Mouse (Mus musculus) erythroid progenitor cell, adult 5-6 weeks (primary cell): ENCODE measurements around the gene Mat2a. TPM values are rescaled to one million over a fixed set of nuclear protein-coding genes. Genes with fewer than 3 reads are reported as not detected.
A peak's percentile ranks its signal among the peaks of the same experiment; 100 is the strongest.
"Not testable (repeated sequence)": the region's sequence is repeated elsewhere in the genome, so short reads cannot be mapped to it uniquely, and the experiment has no call there.

Experiments
- ATAC-seq: replicated peaks from 2 replicates; pipeline ENCODE4 v1.8.0; 2016; ENCODE audit warnings: moderate number of reproducible peaks, mild to moderate bottlenecking, moderate TSS enrichment, inconsistent platforms; ENCODE audit not compliant: poor library complexity, low FRiP score, severe bottlenecking
- total RNA-seq, 2 experiments: library from RNA; stranded (forward) in 1 of 2; stranded (reverse) in 1 of 2; fragments of 150-400 nt in 1 of 2; fragments of 186-747, 209-891 nt in 1 of 2; gene quantifications; 2 replicates each; pipeline versions ENCODE4 v1.2.3 to v1.2.4; 2015 to 2017; ENCODE audit warnings: low replicate concordance in 2 of 2

Mat2a gene
- total RNA-seq, 2 experiments from 2014 or later: 107 to 345 TPM

DNA sequence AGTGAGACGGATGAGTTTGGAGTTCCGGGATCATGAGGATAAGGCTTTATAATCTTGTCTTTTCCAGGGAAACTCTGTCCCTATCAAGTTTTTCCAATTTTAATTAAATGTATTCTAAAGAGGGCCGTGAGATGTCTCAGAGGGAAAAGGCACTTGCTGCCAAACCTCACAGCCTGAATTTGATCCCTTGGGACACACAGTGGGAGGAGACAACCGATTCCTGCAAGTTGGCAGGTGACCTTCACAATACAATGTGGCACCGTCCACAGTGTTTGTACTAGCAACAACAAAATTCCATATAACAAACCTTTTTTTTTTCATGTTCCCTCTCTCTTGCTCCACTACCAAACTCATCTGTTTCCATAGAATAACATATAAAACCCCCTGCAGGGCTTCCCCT, 19.6 kb upstream of the Mat2a start:
- no peak for ATAC-seq

DNA sequence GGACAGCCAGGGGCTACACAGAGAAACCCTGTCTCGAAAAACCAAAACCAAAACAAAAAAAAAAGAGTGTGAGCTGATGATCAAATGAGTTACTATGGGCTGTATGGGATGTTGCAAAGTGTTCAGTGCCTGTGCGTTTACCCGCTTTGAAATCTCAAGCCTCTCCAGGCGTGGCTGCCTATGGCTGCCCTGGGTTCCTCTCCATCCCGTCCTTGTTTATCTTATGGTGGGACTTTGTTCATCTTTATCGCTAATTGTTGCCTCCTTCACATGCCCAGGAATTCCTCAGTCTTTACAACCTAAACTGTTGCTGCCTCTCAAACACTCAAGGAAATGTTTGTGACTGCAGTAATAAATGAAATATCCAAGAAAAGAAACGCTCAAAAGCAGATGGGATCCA, 19.1 kb upstream of the Mat2a start:
- no peak for ATAC-seq

DNA sequence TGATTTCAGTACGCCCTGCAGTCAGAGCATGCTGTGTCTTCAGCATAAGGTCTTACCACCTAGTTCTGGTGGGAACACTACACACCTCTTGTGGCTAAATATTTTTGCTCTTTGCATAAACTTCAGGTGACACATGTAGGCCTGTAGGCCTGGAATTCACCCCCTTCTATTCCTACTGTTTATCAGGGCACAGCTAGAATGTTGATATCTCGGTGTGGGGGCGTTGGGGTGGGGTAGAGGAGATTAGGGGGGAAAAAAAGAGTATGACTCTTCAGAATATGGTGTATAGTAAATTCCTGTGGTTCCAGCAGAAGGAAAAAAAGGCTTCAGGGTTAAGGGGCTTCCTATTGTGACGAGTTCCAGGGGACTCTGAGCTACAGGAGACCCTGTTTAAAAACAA, 17.2 kb upstream of the Mat2a start:
- ATAC-seq: no peak

DNA sequence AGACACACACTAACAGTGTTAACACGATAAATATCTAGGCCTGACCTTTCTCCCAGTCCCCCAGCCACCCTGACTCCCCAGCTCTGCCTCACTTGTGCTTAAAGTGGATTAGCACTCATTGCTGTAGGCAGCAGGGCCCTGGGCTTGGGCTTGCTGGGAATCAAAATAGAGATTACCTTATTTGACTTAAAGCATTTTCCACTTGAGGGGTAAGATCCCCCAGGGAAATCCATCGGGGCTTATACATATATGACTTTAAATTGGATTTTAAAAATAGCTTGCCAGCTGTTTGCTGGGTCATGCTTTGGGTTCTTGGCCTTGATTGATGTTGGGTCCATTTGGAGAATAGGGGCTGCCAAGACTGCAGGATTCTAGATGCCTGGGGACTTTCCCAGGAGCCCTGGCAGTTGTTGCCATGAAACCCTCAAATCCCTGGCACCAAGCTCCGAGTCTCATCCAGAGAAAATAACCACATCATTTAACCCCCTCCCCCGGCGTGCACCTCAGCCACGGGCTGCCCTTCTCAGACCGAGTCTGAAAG, 15.5 kb upstream of the Mat2a start:
- 0 out of 2 replicates have a peak, but pooled peaks have one; percentile 20 for ATAC-seq

DNA sequence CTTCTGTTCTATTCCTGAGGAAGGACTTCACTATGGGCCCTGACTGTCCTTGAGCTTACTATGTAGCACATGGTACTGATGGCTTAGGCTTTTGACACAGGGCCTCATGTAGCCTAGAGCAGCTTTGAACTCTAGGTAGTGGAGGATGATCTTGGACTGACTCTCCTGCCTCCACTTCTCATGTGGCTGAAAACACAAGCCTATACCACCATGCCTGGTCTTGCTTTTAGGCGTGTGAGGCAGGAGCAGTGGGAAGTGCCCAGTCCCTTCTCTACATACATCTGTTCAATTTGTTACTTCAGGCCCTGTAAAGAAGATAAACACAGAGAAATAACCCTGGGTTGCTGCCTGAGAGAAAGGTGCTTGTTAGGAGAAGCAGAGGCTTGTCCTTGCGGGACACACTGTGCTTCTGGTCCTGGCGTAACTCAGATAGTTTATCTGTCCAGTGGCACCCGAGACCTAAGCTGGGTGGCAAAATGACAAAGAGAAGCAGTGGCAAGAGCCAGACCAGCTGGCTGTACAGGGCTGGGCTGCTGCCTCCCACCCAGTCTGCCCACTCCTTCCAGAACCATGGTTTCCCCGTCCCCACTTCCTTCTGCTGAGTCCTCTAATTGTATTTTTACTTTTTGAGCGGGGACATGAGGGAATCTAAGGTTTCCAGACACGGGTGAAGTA, 14.9 kb upstream of the Mat2a start:
- peak; percentile 91 for ATAC-seq

DNA sequence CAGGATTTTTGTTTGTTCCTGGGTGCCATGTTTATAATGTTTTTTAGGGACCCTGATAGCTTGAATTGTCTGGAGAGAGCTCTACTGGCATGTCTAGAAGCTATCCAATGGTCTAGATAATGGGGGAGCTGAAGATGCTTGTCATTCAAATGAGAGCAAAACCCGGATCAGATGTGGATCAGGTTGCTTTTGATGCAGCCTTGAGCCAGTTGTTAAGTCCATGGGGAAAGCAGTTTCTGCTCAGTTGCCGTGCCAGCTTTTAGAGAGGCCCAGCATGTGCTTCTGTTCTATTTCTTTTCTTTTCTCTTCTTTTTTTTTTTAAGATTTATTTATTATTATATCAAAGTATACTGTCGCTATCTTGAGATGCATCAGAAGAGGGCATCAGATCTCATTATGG, 14.2 kb upstream of the Mat2a start:
- no peak for ATAC-seq

DNA sequence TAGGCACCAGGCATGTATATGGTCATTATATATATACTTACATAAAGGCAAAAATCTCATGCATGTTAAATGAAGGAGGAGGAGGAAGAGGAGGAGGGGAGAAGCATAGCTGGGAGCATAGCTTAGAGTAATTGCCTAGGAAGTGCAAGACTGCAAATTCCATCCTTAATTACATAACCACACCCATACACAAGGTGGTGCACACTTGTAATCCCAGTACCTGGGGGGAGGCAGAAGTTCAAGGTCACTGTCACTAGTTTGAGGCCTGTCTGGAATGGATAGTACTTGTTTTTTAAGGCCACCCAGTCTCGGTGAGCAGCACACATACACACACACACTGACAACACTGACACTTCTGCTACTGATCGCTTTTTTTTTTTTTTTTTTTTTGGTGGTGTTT, 13.0 kb upstream of the Mat2a start:
- no peak for ATAC-seq

DNA sequence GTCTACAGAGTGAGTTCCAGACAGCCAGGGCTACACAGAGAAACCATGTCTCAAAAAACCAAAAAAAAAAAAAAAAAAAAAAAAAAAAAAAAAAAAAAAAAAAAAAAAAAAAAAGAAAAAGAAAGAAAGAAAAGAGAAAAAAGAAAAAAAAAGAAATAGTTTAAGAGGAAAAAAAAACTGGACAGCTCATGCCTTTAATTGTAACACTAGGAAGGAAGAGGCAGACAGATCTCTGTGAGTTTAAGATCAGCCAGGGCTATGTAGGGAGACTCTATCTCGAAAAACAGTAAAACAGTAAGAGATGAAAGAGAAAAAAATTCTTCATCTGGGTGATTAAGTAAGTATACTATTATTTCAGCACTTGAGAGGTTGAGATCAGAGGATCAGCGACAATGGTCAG, 12.4 kb upstream of the Mat2a start:
- ATAC-seq: not testable (repeated sequence)

DNA sequence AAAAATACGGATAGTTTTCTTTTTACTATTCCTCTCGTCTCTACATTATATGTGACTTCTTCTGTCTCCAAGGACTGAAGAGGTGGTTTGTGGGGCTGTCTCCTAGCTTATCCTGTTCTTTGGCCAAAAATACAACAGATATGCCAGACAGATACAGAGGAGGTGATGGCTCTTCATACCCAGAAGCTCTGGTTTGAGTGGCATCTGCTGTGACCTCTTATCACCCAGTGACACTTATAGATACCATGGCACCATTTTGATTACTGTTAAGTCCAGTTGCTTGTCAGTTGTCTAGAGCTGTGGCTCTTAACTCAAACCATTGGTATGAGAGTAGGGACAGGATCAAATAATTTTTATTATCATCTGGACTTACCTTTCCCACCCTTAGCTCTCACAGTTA, 8.1 kb upstream of the Mat2a start:
- ATAC-seq: no peak

DNA sequence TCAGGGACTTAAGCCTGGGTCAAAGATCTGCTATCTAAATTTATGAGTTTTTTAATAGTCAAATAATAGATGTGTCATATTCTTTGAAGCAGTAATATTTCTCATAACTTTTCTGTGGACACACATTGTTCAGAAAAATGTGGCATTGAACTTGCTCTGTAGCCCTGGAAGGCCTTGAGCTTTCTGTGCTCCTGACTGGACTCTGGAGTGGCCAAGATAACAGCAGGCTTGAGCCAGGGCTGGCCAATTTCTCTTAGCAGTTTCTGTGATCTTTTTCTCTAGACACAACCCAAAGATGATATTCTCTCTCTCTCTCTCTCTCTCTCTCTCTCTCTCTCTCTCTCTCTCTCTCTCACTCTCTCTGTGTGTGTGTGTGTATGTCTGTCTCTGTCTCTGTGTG, 5.7 kb upstream of the Mat2a start:
- no peak for ATAC-seq

DNA sequence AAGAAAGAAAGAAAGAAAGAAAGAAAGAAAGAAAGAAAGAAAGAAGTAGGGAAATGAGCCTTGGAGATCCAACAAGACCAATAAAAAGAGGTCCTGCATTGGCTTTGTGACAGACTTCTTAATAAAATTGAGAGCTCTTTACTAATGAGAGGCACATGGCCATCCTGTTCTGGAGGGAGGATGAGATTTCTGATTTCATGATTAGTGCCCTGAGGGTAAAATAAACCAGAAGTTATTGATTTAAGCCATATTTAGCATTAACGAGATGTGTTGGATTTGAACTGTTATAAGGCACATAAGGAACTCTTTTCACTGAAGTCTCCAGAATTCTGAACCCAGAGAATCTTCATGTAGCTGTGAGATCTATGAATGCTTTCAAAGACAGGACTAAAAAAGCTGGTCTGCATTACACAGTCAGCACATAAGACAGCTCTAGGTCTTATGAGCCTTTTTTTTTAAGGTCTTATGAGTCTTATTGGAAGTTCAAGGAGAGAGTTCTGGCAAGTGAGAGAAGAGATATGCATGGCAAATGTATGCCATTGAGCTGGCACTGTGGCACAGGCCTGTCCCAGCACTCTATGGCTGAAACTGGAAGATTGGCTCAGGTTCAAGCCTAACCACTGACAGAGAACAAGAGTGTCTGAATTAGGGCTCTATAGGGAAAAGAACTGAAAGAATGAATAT, 3.7 kb upstream of the Mat2a start:
- no peak for ATAC-seq

DNA sequence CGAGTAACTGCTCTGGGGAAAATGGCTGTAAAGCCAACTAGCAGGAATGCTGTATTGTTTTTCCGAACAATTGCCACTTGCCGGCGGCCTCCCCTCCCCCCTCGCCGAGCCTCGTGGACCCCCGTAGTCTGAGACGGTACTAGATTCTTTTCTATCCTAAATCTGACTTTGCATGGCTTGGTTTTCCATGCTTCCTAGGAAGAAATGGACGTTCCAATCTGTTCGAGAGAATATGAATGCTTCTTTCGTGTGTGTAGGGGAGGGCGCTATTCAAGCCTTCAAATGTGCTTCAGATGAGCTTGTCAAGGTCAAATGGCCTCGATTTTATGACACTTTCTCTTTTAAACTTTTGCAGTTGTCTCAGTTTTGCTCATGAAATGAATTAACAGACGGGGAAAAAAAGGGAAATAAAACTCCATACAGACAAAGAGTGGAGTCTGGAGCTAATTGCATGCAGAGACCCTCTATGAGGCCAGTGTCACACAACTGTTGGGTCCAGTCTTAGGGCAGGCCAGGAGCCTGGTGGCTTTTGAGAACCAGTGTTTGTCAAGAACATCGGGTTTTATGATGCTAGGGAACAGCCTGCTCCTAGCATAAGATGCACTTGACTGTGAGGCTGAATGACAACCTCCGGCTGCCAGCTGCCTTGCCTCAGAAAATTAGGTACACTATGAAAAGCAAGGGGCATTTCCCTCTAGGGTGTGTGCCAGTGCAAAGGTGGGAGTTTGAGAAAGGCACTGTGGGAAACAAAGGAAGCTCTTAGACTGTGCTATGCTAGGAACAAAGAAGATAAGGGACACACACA, 1.0 kb upstream of the Mat2a start:
- ATAC-seq: peak; percentile 32

DNA sequence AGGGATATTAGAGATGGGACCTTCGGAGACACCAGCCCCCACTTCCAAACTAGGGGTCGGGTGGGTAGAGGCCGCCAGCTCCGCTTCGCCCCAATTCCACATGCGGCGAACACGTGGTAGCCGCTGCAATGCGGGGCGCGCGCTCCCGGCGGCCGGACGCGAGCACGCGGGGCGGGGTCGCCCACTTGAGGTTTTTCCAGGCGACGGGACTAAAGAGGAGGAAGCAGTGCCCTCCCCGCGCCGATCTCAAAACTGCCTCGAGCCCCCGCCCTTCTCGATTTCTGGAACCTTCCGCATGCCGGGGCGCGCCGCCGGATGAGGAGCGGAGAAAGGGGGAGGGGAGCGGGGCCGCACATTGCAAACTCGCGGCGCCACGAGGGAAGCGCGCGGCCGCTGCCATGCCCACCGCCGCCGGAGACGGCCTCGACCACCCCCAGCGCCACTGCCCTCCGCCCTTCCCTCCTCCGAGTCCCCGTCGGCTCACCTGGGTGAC, 450 bp downstream of the Mat2a start:
- ATAC-seq: peak; percentile 41

DNA sequence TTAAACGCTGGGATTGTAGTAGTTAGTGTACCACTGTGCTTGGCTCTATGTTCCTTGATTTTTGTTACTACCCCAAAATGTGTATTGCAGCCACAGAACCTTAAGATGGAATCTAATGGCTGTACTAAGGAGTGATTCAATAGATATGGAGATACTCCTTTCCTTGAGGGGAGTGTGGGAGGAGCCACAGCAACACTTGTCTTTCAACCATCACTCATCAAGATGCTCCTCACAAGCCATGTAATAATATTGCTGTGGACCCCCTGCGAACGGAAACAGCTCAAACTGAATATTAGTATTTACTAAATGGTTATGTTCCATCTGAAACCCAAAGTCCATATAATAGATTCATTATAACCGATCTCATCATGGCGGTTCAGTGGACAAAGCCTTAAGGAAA, 1.1 kb downstream of the Mat2a start:
- ATAC-seq: no peak

DNA sequence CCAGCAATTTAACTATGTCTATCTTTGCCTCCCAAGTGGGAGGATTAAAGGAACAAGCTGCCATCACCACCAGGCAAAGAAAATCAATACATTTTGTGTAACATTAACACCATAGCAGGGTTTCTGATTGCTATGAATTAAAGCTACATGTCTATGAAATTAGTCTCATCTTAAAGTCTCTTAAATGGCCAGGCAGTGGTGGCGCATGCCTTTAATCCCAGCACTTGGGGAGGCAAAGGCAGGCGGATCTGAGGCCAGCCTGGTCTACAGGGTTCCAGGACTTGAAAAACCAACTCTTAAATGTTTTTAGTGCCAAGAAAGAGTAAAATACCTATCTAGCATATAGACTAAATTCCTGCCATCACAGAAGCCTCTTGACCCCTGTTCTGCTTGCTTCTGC, 7.2 kb downstream of the Mat2a start:
- no peak for ATAC-seq

DNA sequence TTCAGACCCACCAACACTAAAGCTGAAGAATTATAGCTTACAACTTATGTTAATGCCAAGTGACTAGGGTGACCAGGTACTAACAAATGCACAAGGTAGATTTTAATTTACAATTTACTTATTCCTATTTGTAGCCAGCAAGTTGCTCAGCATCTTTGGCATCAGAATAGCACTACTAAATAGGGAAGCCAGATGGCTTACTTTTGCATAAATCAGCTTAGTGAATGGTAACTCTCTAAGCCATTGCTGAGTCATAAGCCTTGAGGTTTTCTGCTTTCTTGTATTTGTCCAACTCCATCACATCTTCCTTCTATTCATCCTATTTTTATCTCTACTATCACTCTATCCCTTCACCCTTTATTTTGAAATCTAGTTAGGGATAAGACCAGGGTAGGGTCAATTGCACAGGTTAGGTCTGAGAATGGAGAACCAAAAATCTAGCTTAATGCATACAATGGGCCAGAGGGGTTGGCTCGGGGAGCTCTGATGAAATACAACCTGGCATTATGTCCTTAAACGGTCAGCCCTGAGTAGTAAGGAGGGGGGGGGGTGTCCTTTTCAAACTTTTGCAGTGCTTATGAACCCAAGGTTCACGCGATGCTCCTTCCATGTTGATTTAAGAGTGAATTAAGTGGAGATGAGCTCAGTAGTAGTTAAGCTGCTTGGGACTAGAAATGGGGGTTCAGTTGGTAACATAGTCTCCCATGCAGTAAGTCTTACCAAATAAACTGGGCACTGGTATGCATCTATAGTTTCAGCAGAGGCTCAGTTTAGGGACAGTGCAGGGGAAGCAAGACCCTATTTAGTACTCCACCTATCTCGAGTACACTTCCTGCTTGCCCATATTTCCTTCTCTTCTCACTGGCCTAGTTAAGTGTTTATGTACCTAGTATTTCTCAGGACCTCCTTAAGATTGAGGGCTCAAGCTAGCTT, 8.1 kb downstream of the Mat2a start:
- no peak for ATAC-seq

DNA sequence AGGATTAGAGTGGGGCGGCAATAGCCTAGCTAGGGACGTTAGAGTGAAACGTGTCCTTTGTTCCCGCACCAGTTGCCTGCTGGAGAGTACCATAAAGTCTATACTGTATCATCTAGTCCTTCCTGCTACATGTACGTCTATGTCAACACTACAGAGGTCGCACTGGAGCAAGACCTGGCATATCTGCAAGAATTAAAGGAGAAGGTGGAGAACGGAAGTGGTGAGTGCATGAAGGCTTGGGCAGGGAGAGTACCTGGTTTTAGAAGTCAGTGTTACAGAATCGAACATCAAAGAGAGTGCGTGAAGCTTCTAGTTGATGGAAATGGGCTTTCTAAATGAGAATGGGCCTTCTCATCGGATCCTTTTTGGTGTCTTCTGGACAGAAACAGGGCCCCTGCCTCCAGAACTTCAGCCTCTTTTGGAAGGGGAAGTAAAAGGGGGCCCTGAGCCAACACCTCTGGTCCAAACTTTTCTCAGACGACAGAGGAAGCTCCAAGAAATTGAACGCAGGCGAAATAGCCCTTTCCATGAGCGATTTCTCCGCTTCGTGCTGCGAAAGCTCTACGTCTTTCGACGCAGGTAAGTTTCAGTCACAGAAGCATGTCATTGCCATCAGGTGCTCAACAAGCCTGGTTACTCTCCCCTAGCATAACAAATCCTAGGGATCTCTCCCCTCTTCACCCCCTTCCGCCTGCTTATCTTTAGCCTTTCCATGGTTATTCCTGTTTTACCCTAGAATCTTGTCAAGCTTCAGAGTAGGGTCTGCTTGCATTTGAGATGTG, 10.1 kb downstream of the Mat2a start:
- no peak for ATAC-seq

DNA sequence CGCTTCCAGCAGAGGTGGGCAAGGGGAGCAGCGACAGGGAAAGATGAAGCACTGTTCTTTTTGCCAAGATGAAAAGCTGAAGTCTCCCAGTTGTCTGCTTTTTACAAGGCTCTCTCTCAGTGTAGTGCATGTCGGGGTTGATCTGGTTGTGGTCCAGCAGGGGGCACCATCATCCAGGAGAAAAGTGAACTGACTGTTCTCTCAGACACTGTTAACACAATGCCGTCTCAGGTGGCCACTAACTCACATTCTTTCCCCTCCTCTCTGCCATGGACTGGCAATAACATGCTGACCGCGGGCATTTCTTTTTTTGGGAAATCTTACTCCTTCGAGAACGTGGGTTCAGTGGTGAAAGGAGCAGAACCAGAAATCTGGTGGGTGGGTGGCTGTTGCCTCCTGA, 11.3 kb downstream of the Mat2a start:
- peak; percentile 70 for ATAC-seq

DNA sequence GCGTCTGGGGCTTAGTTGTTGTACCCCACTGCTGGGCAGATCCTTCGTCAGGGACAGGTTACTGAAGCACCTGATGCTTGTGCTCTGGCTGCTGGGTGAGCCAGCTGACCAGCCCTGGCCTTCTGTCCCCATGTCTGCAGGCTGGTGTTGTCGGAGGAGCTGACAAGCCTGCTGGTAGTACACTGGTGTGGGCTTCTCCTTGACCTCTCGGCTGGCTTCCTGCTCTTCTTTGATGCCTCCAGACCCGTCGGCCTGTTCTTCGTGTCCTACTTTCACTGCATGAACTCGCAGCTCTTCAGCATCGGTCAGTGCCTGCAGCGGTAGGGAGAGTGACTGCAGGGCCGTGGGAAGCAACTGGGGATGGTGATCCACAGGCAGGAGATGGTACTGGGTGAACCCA, 13.7 kb downstream of the Mat2a start:
- no peak for ATAC-seq
